Mouse (Mus musculus): ENCODE measurements around the gene Olfr578. TPM values are rescaled to one million over a fixed set of nuclear protein-coding genes. Genes with fewer than 3 reads are reported as not detected.

Olfr578 gene
- polyA plus RNA-seq, 1 experiment = not detected

DNA sequence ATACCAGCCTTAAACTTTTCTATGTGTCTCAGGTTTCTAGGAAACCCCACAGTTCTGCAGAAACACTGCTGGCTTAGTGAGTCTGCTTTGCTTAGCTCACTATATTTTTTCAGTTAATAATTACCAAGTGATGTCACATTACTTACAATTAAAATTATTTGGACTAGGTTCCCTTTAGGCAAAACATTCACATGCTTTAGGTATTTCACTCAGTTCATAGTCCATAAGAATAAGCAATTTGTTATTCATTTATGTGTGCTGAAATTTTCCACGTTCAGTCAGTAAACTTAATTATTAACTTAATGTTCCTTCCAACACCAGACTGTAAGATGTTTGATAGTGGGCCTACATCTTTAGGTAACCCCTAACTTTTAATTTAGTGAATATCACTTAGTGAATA lies 38.4 kb downstream of the Olfr578 start:
- H3K4me1 ChIP-seq (ENCODE audit: control insufficient read depth, insufficient read depth, low read length) = no peaks in the 10 kb centered on the region
- no peak overlapping the region for H3K27ac ChIP-seq (ENCODE audit: control insufficient read depth, insufficient read depth, low read depth, low read length)
- H3K36me3 ChIP-seq (ENCODE audit: control insufficient read depth, insufficient read depth, low read length) = no peaks in the 10 kb centered on the region
- TF ChIP-seq CTCF (IDR thresholded peaks at IDR 0.05; ENCODE audit: control insufficient read depth, insufficient read depth, insufficient replicate concordance, low read depth, low read length) (no peak), POLR2A (IDR thresholded peaks at IDR 0.05; ENCODE audit: control insufficient read depth, low read depth, low read length) (no peak)
- H3K4me3 ChIP-seq (ENCODE audit: control insufficient read depth, low read depth, low read length) = no peak overlapping the region
- no peaks in the 10 kb centered on the region for H3K27me3 ChIP-seq (ENCODE audit: control insufficient read depth, insufficient read depth, low read length)

GRCm38 (mm10) chr7:102948167-102948566 lies 41.0 kb downstream of the Olfr578 start, which contains the start of gene Olfr574:
Gene Olfr574, plus strand, starts transcription at chr7:102948467.
- no peaks in the 10 kb centered on the region for H3K4me1 ChIP-seq (ENCODE audit: control insufficient read depth, insufficient read depth, low read length)
- no peak for TF ChIP-seq POLR2A (IDR thresholded peaks at IDR 0.05; ENCODE audit: control insufficient read depth, low read depth, low read length)
- no peak for TF ChIP-seq CTCF (IDR thresholded peaks at IDR 0.05; ENCODE audit: control insufficient read depth, insufficient read depth, insufficient replicate concordance, low read depth, low read length)
- H3K36me3 ChIP-seq (ENCODE audit: control insufficient read depth, insufficient read depth, low read length) = no peaks in the 10 kb centered on the region
- no peak within 1 kb of the TSS for H3K27ac ChIP-seq (ENCODE audit: control insufficient read depth, insufficient read depth, low read depth, low read length)
- H3K4me3 ChIP-seq (ENCODE audit: control insufficient read depth, low read depth, low read length) = no peak within 1 kb of the TSS
- no peaks in the 10 kb centered on the region for H3K27me3 ChIP-seq (ENCODE audit: control insufficient read depth, insufficient read depth, low read length)

GRCm38 (mm10) chr7:102943417-102943816 lies 45.7 kb downstream of the Olfr578 start:
- H3K27ac ChIP-seq (ENCODE audit: control insufficient read depth, insufficient read depth, low read depth, low read length) = no peak overlapping the region
- H3K4me3 ChIP-seq (ENCODE audit: control insufficient read depth, low read depth, low read length) = no peak overlapping the region
- TF ChIP-seq CTCF (IDR thresholded peaks at IDR 0.05; ENCODE audit: control insufficient read depth, insufficient read depth, insufficient replicate concordance, low read depth, low read length) (no peak), POLR2A (IDR thresholded peaks at IDR 0.05; ENCODE audit: control insufficient read depth, low read depth, low read length) (no peak)
- no peaks in the 10 kb centered on the region for H3K36me3 ChIP-seq (ENCODE audit: control insufficient read depth, insufficient read depth, low read length)
- no peaks in the 10 kb centered on the region for H3K27me3 ChIP-seq (ENCODE audit: control insufficient read depth, insufficient read depth, low read length)
- H3K4me1 ChIP-seq (ENCODE audit: control insufficient read depth, insufficient read depth, low read length) = no peaks in the 10 kb centered on the region

GRCm38 (mm10) chr7:102942475-102942874 lies 46.6 kb downstream of the Olfr578 start, which contains the start of gene Olfr573-ps1:
Gene Olfr573-ps1, minus strand, starts transcription at chr7:102942575.
- H3K27ac ChIP-seq (ENCODE audit: control insufficient read depth, insufficient read depth, low read depth, low read length) = no peak within 1 kb of the TSS
- H3K36me3 ChIP-seq (ENCODE audit: control insufficient read depth, insufficient read depth, low read length) = no peaks in the 10 kb centered on the region
- TF ChIP-seq POLR2A (IDR thresholded peaks at IDR 0.05; ENCODE audit: control insufficient read depth, low read depth, low read length) = no peak
- TF ChIP-seq CTCF (IDR thresholded peaks at IDR 0.05; ENCODE audit: control insufficient read depth, insufficient read depth, insufficient replicate concordance, low read depth, low read length) = no peak
- no peaks in the 10 kb centered on the region for H3K4me1 ChIP-seq (ENCODE audit: control insufficient read depth, insufficient read depth, low read length)
- H3K27me3 ChIP-seq (ENCODE audit: control insufficient read depth, insufficient read depth, low read length) = no peaks in the 10 kb centered on the region
- no peak within 1 kb of the TSS for H3K4me3 ChIP-seq (ENCODE audit: control insufficient read depth, low read depth, low read length)

Other genes with a start within 250 kb of the Olfr578 start
- gene Olfr560, start 230.0 kb downstream of the Olfr578 start, polyA plus RNA-seq (2012; rRNA removed) = not detected in 2 replicates
- 1.1 and 1.3 TPM in 2 replicates for gene Olfr78, start 229.9 kb downstream of the Olfr578 start, polyA plus RNA-seq (2012; rRNA removed)
- gene Olfr561, start 218.1 kb downstream of the Olfr578 start, polyA plus RNA-seq (2012; rRNA removed) = not detected in 2 replicates
- gene Olfr564, start 185.8 kb downstream of the Olfr578 start, polyA plus RNA-seq (2012; rRNA removed) = not detected in 2 replicates
- not detected in 2 replicates for gene Olfr566, start 130.6 kb downstream of the Olfr578 start, polyA plus RNA-seq (2012; rRNA removed)
- gene Olfr568, start 112.2 kb downstream of the Olfr578 start, polyA plus RNA-seq (2012; rRNA removed) = 0.26 and 0.59 TPM in 2 replicates
- not detected in 2 replicates for gene Olfr569, start 98.4 kb downstream of the Olfr578 start, polyA plus RNA-seq (2012; rRNA removed)
- gene Olfr570, start 94.7 kb downstream of the Olfr578 start, polyA plus RNA-seq (2012; rRNA removed) = 0.23 TPM in 1 of 2 replicates, not detected in the other
- not detected in 2 replicates for gene Olfr571, start 71.8 kb downstream of the Olfr578 start, polyA plus RNA-seq (2012; rRNA removed)
- gene Olfr572, start 64.9 kb downstream of the Olfr578 start, polyA plus RNA-seq (2012; rRNA removed) = not detected in 2 replicates
- not detected in 2 replicates for gene Olfr573-ps1, start 46.7 kb downstream of the Olfr578 start, polyA plus RNA-seq (2012; rRNA removed)
- gene Olfr574, start 40.9 kb downstream of the Olfr578 start, polyA plus RNA-seq (2012; rRNA removed) = not detected in 2 replicates
- gene Olfr575, start 30.5 kb downstream of the Olfr578 start, polyA plus RNA-seq (2012; rRNA removed) = not detected in 2 replicates
- gene Olfr576, start 26.7 kb downstream of the Olfr578 start, polyA plus RNA-seq (2012; rRNA removed) = not detected in 2 replicates
- not detected in 2 replicates for gene Olfr577, start 13.4 kb downstream of the Olfr578 start, polyA plus RNA-seq (2012; rRNA removed)
- gene Olfr582, start 48.7 kb upstream of the Olfr578 start, polyA plus RNA-seq (2012; rRNA removed) = not detected in 2 replicates
- not detected in 2 replicates for gene Olfr583, start 62.0 kb upstream of the Olfr578 start, polyA plus RNA-seq (2012; rRNA removed)
- not detected in 2 replicates for gene Olfr584, start 92.6 kb upstream of the Olfr578 start, polyA plus RNA-seq (2012; rRNA removed)
- not detected in 2 replicates for gene Olfr585, start 108.4 kb upstream of the Olfr578 start, polyA plus RNA-seq (2012; rRNA removed)
- gene Olfr586, start 136.3 kb upstream of the Olfr578 start, polyA plus RNA-seq (2012; rRNA removed) = not detected in 2 replicates
- gene Olfr588-ps1, start 151.6 kb upstream of the Olfr578 start, polyA plus RNA-seq (2012; rRNA removed) = not detected in 2 replicates
- gene Olfr589, start 167.0 kb upstream of the Olfr578 start, polyA plus RNA-seq (2012; rRNA removed) = not detected in 2 replicates
- not detected in 2 replicates for gene Olfr591, start 189.0 kb upstream of the Olfr578 start, polyA plus RNA-seq (2012; rRNA removed)
- gene Olfr592, start 195.5 kb upstream of the Olfr578 start, polyA plus RNA-seq (2012; rRNA removed) = not detected in 2 replicates
- not detected in 2 replicates for gene Olfr593, start 222.5 kb upstream of the Olfr578 start, polyA plus RNA-seq (2012; rRNA removed)
- not detected in 2 replicates for gene Olfr594, start 227.7 kb upstream of the Olfr578 start, polyA plus RNA-seq (2012; rRNA removed)

Data from testis, adult 2 months (tissue).